Mouse (Mus musculus) bone marrow, adult 2 months (tissue): Measurements from ENCODE around the gene Gm3164. TPM values are rescaled to one million over a fixed set of nuclear protein-coding genes. Genes with fewer than 3 reads are reported as not detected.
"Not testable (repeated sequence)": the region's sequence is repeated elsewhere in the genome, so short reads cannot be mapped to it uniquely, and the experiment has no call there.

Experiments used
- H3K27ac ChIP-seq: fragments of 200-500 bp; 2 replicates; pipeline ENCODE4 v1.5.1; 2012; ENCODE audit warnings: low read depth, mild to moderate bottlenecking, control low read depth, inconsistent platforms, low read length; ENCODE audit not compliant: control insufficient read depth, poor library complexity, insufficient read depth
- H3K4me1 ChIP-seq: fragments of 200-500 bp; 2 replicates; pipeline ENCODE4 v1.6.1; 2011; ENCODE audit warnings: low read length; ENCODE audit not compliant: control insufficient read depth, insufficient read depth
- H3K4me3 ChIP-seq: fragments of 200-500 bp; replicated peaks from 2 replicates; pipeline ENCODE3; 2011; ENCODE audit warnings: mild to moderate bottlenecking, low read depth, low read length, control low read depth; ENCODE audit not compliant: control insufficient read depth
- WGBS: fragments of 180-500 bp; shearing (Covaris S2); methylation state at CpG from one replicate; pipeline ENCODE4 v1.1.7; 2018; 5-methylcytosine and 5-hydroxymethylcytosine counted together
- polyA plus RNA-seq: library from polyadenylated mRNA; stranded (reverse); fragments of >200 nt; gene quantifications from 2 replicates; pipeline ENCODE4 v1.2.4, GENCODE M21; 2011; ENCODE audit warnings: low replicate concordance; ENCODE audit not compliant: missing spikeins, insufficient read depth, insufficient read length

Gene Gm3164
- polyA plus RNA-seq, 1 experiment, result not detected

DNA sequence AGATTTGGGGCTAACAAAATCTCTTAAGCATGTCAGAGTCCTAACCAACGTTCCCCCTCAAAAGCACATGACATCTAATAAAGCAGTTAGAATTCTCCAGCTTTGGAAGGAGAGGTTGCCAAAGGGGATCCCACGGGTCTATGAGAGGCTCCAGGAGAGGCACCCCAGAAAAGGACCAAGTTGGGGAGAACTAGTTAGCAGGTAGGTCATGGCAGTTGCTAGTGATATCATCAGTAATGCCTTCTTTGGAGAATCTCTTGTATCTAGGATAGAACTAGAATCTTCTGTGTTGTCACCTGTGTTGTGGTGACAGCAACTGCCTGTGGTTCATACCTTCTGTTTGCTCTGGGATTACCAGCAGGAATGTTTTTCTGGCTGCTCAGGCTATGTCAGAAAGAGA, 66.2 kb downstream of the Gm3164 start, which contains the start of gene Gm3182:
Gene Gm3182, plus strand, starts transcription at position 301 of the 400 bp plus-strand sequence.
- H3K4me3 ChIP-seq, H3K4me1 ChIP-seq, H3K27ac ChIP-seq: not testable (repeated sequence)
- 88% methylated on average over 1 of the region's 2 CpGs for WGBS

Other genes starting within 250 kb of the Gm3164 start
- not detected in 2 replicates for gene Gm2974, start 232.9 kb upstream of the Gm3164 start, polyA plus RNA-seq
- gene Gm3138, start 165.8 kb upstream of the Gm3164 start, polyA plus RNA-seq, result not detected in 2 replicates
- not detected in 2 replicates for gene Gm3149, start 98.2 kb upstream of the Gm3164 start, polyA plus RNA-seq
- not detected in 2 replicates for gene 2610042L04Rik, start 80.7 kb upstream of the Gm3164 start, polyA plus RNA-seq
- gene Gm3159, start 17.9 kb upstream of the Gm3164 start, polyA plus RNA-seq, result not detected in 2 replicates
- not detected in 2 replicates for gene Gm3173, start 15.5 kb downstream of the Gm3164 start, polyA plus RNA-seq
- not detected in 2 replicates for gene Gm3182, start 66.3 kb downstream of the Gm3164 start, polyA plus RNA-seq
- gene Gm3047, start 140.0 kb downstream of the Gm3164 start, polyA plus RNA-seq, result not detected in 2 replicates
- not detected in 2 replicates for gene Gm8159, start 216.9 kb downstream of the Gm3164 start, polyA plus RNA-seq
- not detected in 2 replicates for gene Gm3239, start 248.7 kb downstream of the Gm3164 start, polyA plus RNA-seq